Mouse (Mus musculus) heart, postnatal 0 days (tissue): ENCODE results near the gene S100a14. TPM values are rescaled to one million over a fixed set of nuclear protein-coding genes. Genes with fewer than 3 reads are reported as not detected.

Source experiments
- ATAC-seq: fragments of 200-750 bp; cut with Nextera tagmentation; 2 replicates; pipeline ENCODE4 v1.8.0; 2017; ENCODE audit warnings: low read depth, moderate number of reproducible peaks, moderate library complexity; ENCODE audit not compliant: insufficient read depth
- DNase-seq: peaks from one replicate; pipeline ENCODE4 v3.0.0-alpha.2; 2016; ENCODE audit warnings: low spot score
- H3K27ac ChIP-seq: fragments of 300-500 bp; sonication (generic); 2 replicates; pipeline ENCODE4 v1.5.1; 2014; ENCODE audit warnings: low read depth, mild to moderate bottlenecking
- H3K27me3 ChIP-seq: fragments of 300-500 bp; sonication (generic); 2 replicates; pipeline ENCODE4 v1.6.1; 2014; ENCODE audit warnings: low read length, mixed read lengths; ENCODE audit not compliant: control insufficient read depth, insufficient read depth
- H3K36me3 ChIP-seq: fragments of 300-500 bp; sonication (generic); replicated peaks from 2 replicates; pipeline ENCODE4 v1.6.1; 2014; ENCODE audit warnings: low read length, mixed read lengths; ENCODE audit not compliant: control insufficient read depth, insufficient read depth
- H3K4me1 ChIP-seq: fragments of 300-500 bp; sonication (generic); 2 replicates; pipeline ENCODE4 v1.6.1; 2014; ENCODE audit warnings: antibody characterized with exemption; ENCODE audit not compliant: control insufficient read depth, insufficient read depth
- H3K4me2 ChIP-seq: fragments of 300-500 bp; sonication (generic); 2 replicates; pipeline ENCODE4 v1.6.1; 2014; ENCODE audit warnings: low read depth, mild to moderate bottlenecking, low read length, moderate library complexity
- H3K4me3 ChIP-seq: fragments of 300-500 bp; sonication (generic); 2 replicates; pipeline ENCODE4 v1.5.1; 2014; ENCODE audit warnings: low read depth, low read length
- H3K9ac ChIP-seq: fragments of 300-500 bp; sonication (generic); replicated peaks from 2 replicates; pipeline ENCODE4 v1.6.1; 2014; ENCODE audit warnings: low read depth, low read length, mixed read lengths
- H3K9me3 ChIP-seq: fragments of 300-500 bp; sonication (generic); replicated peaks from 2 replicates; pipeline ENCODE4 v1.6.1; 2016; ENCODE audit warnings: low read length; ENCODE audit not compliant: control insufficient read depth
- CTCF ChIP-seq: IDR thresholded peaks from 2 replicates; pipeline ENCODE4 v1.5.1; 2016; ENCODE audit warnings: antibody characterized with exemption, control low read depth, low read depth
- EP300 ChIP-seq: IDR thresholded peaks from 2 replicates; pipeline ENCODE4 v1.6.1; 2016; ENCODE audit warnings: antibody characterized with exemption, low read depth
- WGBS: fragments of 180-500 bp; shearing (Covaris S2); extraction: QIAGEN DNeasy Blood & Tissue Kit; methylation state at CpG from one replicate; pipeline ENCODE4 v1.1.7; 2014; 5-methylcytosine and 5-hydroxymethylcytosine counted together
- polyA plus RNA-seq: library from polyadenylated mRNA; unstranded; fragments of >200 nt; fragmentation: Nextera tagmentation; extraction: Ambion mirVana; gene quantifications from 2 replicates; pipeline ENCODE4 v1.2.1, GENCODE M21; 2015
- total RNA-seq: library from RNA; depleted of rRNA; stranded (reverse); fragments of >200 nt; gene quantifications from 2 replicates; pipeline ENCODE4 v1.2.3, GENCODE M21; 2014; ENCODE audit warnings: low replicate concordance

S100a14 gene
- total and polyA plus RNA-seq, 2 experiments from 2014 or later, result 7.2 TPM; not detected in 1

GRCm38 (mm10) chr3:90537141-90537904 is 10.7 kb downstream of the S100a14 start, which contains the start of gene S100a16:
S100a16 (plus strand) TSS chr3:90537254.
- Histone ChIP-seq H3K27me3 (no peaks in the 10 kb centered on the region), H3K4me3 (peak within 1 kb of the TSS; percentile 33), H3K27ac (peak within 1 kb of the TSS; percentile 50; the same call in 1 of the 2 replicates), H3K4me1 (0 out of 2 replicates have a peak, but pooled peaks cover 4% of the 10 kb centered on the region), H3K4me2 (peak within 1 kb of the TSS; percentile 51), H3K36me3 (no peaks in the 10 kb centered on the region), H3K9me3 (no peaks in the 10 kb centered on the region), H3K9ac (peak within 1 kb of the TSS; percentile 42)
- DNase-seq, result peak; percentile 66
- peak; percentile 85 for ATAC-seq
- 43% methylated on average over 10 of the region's 10 CpGs for WGBS
- TF ChIP-seq EP300, result no peak
- no peak for TF ChIP-seq CTCF

- TF ChIP-seq CTCF, result no peak
- TF ChIP-seq EP300, result no peak
- peak overlapping the region; percentile 50; the same call in 1 of the 2 replicates for H3K27ac ChIP-seq
- H3K27me3 ChIP-seq, result no peaks in the 10 kb centered on the region
- H3K36me3 ChIP-seq, result no peaks in the 10 kb centered on the region
- 72% methylated on average over 5 of the region's 5 CpGs for WGBS
- H3K4me1 ChIP-seq, result 0 out of 2 replicates have a peak, but pooled peaks cover 4% of the 10 kb centered on the region
- ATAC-seq, result no peak
- no peaks in the 10 kb centered on the region for H3K9me3 ChIP-seq
- peak overlapping the region; percentile 33 for H3K4me3 ChIP-seq
- peak overlapping the region; percentile 42 for H3K9ac ChIP-seq
- DNase-seq, result no peak
- peak overlapping the region; percentile 51 for H3K4me2 ChIP-seq
These were observed 11.2 kb downstream of the S100a14 start for GRCm38 (mm10) chr3:90537905-90538296.

- Histone ChIP-seq H3K4me2 (peak overlapping the region; percentile 48), H3K9ac (peak overlapping the region; percentile 51; the same call in 1 of the 2 replicates), H3K27me3 (no peaks in the 10 kb centered on the region), H3K9me3 (no peaks in the 10 kb centered on the region), H3K36me3 (no peaks in the 10 kb centered on the region), H3K27ac (peak overlapping the region; percentile 73), H3K4me1 (0 out of 2 replicates have a peak, but pooled peaks cover 4% of the 10 kb centered on the region), H3K4me3 (peak overlapping the region; percentile 28)
- TF ChIP-seq EP300 (0 out of 2 replicates have a peak, but pooled peaks have one; percentile 19), CTCF (no peak)
- DNase-seq (peak; percentile 33), ATAC-seq (peak; percentile 74)
- WGBS, result 51% methylated on average over 4 of the region's 4 CpGs
These were observed 14.2 kb downstream of the S100a14 start for GRCm38 (mm10) chr3:90540904-90541303.

GRCm38 (mm10) chr3:90549676-90550420 is 23.2 kb downstream of the S100a14 start:
- Histone ChIP-seq H3K27me3 (no peaks in the 10 kb centered on the region), H3K9ac (no peak overlapping the region), H3K4me3 (no peak overlapping the region), H3K27ac (no peak overlapping the region), H3K4me1 (no peaks in the 10 kb centered on the region; the same call in 1 of the 2 replicates), H3K9me3 (no peaks in the 10 kb centered on the region), H3K4me2 (no peak overlapping the region), H3K36me3 (no peaks in the 10 kb centered on the region)
- TF ChIP-seq CTCF (no peak), EP300 (no peak)
- ATAC-seq, result no peak
- DNase-seq, result no peak
- WGBS, result 63% methylated on average over 5 of the region's 5 CpGs

GRCm38 (mm10) chr3:90550421-90550790 is 23.8 kb downstream of the S100a14 start:
- H3K4me1 ChIP-seq, result no peaks in the 10 kb centered on the region; the same call in 1 of the 2 replicates
- H3K27me3 ChIP-seq, result no peaks in the 10 kb centered on the region
- H3K4me3 ChIP-seq, result no peak overlapping the region
- H3K9ac ChIP-seq, result no peak overlapping the region
- H3K9me3 ChIP-seq, result no peaks in the 10 kb centered on the region
- no peak for TF ChIP-seq EP300
- no peak for TF ChIP-seq CTCF
- DNase-seq (no peak), ATAC-seq (no peak)
- no peak overlapping the region for H3K27ac ChIP-seq
- WGBS, result 68% methylated on average over 2 of the region's 2 CpGs
- no peak overlapping the region for H3K4me2 ChIP-seq
- H3K36me3 ChIP-seq, result no peaks in the 10 kb centered on the region
